Mouse (Mus musculus): ENCODE data around the gene Fezf2.

The Fezf2 gene

GRCm38 (mm10) chr14:12348089-12348488, at the start of gene Fezf2:
Fezf2 (minus strand) TSS chr14:12348189.
- no peak for DNase-seq

- no peak for DNase-seq
Measured at GRCm38 (mm10) chr14:12397561-12397960, 49.6 kb upstream of the Fezf2 start.

GRCm38 (mm10) chr14:12394318-12394717, 46.3 kb upstream of the Fezf2 start:
- DNase-seq: no peak

GRCm38 (mm10) chr14:12393271-12393861, 45.4 kb upstream of the Fezf2 start:
- DNase-seq: peak; percentile 26

- no peak for DNase-seq
Measured at GRCm38 (mm10) chr14:12391167-12391566, 43.2 kb upstream of the Fezf2 start.

GRCm38 (mm10) chr14:12388806-12389436, 40.9 kb upstream of the Fezf2 start:
- DNase-seq: no peak

GRCm38 (mm10) chr14:12388192-12388795, 40.3 kb upstream of the Fezf2 start:
- DNase-seq: no peak

GRCm38 (mm10) chr14:12387176-12387575, 39.2 kb upstream of the Fezf2 start:
- DNase-seq: no peak

- no peak for DNase-seq
Measured at GRCm38 (mm10) chr14:12377883-12378282, 29.9 kb upstream of the Fezf2 start.

- DNase-seq: no peak
Measured at GRCm38 (mm10) chr14:12377289-12377688, 29.3 kb upstream of the Fezf2 start.

GRCm38 (mm10) chr14:12375451-12375850, 27.5 kb upstream of the Fezf2 start:
- no peak for DNase-seq

GRCm38 (mm10) chr14:12350271-12350916, 2.4 kb upstream of the Fezf2 start:
- no peak for DNase-seq

GRCm38 (mm10) chr14:12349334-12350090, 1.5 kb upstream of the Fezf2 start:
- no peak for DNase-seq

- DNase-seq: no peak
Measured at GRCm38 (mm10) chr14:12346865-12347600, 956 bp downstream of the Fezf2 start.

GRCm38 (mm10) chr14:12346011-12346864, 1.8 kb downstream of the Fezf2 start:
- DNase-seq: no peak

GRCm38 (mm10) chr14:12345241-12345921, 2.6 kb downstream of the Fezf2 start:
- no peak for DNase-seq

- no peak for DNase-seq
Measured at GRCm38 (mm10) chr14:12344746-12345240, 3.2 kb downstream of the Fezf2 start.

GRCm38 (mm10) chr14:12344061-12344745, 3.8 kb downstream of the Fezf2 start:
- no peak for DNase-seq

- DNase-seq: no peak
Measured at GRCm38 (mm10) chr14:12343451-12343941, 4.5 kb downstream of the Fezf2 start.

All from right cerebral cortex, postnatal 4 days (tissue).